ENCODE assay signal across 12 mouse cellular contexts in the genomic region with DNA sequence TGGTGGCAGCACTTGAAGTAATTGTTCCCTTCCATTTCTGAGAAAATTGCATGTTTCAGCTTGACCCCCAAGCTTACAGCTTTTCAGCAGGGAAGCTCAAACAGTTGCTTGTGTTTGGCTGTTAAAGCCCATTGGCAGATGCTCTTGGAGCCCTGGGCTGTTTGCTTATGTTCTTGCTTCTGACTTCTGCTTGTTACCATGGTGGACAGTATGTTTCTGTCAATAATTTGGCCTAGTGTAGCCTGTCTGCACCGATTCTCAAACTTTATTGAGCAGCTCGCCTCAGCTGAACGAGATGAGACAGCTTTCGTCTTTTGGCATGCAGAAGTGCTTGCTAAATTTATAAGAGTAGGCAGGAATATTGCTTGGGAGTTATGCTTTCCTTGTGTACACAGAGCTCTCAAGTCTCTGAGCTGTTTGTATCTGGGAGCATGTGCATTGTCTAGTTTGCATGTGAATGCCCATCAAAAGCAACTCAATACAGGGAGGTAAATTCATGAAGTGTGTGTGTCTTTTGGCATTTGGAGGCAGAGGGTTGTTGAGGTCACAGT.
DNase-seq lines count a peak whose midpoint lies in the region; ATAC-seq and TF ChIP-seq lines count a peak whose summit lies in the region.
"Had no signal": no experiment of that assay in that cellular context is flagged by ENCODE, and none has a peak within 500 bp of the region (broad histone marks: within the 10 kb centered on the region; RNA-seq: fewer than 3 reads in every experiment).

No protein-coding gene starts in this region.

- H3K27me3 ChIP-seq in forebrain, embryonic 10.5 days (ENCODE audit: poor library complexity, severe bottlenecking), result no peaks in the 10 kb centered on the region
- no peaks in the 10 kb centered on the region for H3K27me3 ChIP-seq in midbrain, postnatal 0 days (ENCODE audit: insufficient read depth, low read length)

- peak overlapping the region; percentile 89 for H3K27ac ChIP-seq in forebrain, embryonic 10.5 days
- H3K27ac ChIP-seq in midbrain, postnatal 0 days (ENCODE audit: low read depth, low read length), result 0 out of 2 replicates have a peak overlapping the region, but pooled peaks have one; percentile 21

- peaks cover 16% of the 10 kb centered on the region for H3K36me3 ChIP-seq in forebrain, embryonic 10.5 days (replicated peaks)
- no peaks in the 10 kb centered on the region for H3K36me3 ChIP-seq in midbrain, postnatal 0 days (ENCODE audit: insufficient read depth, low read length)

- H3K4me2 ChIP-seq in midbrain, postnatal 0 days (ENCODE audit: low read depth, low read length, poor library complexity, severe bottlenecking), result no peak overlapping the region
- H3K4me2 ChIP-seq: lung, embryonic 14.5 days had no signal

- H3K9me3 ChIP-seq in forebrain, embryonic 10.5 days, result no peaks in the 10 kb centered on the region
- H3K9me3 ChIP-seq in midbrain, postnatal 0 days (ENCODE audit: low read length), result no peaks in the 10 kb centered on the region

- WGBS in forebrain, embryonic 10.5 days, result 66% methylated on average over 4 of the region's 4 CpGs
- WGBS in midbrain, postnatal 0 days, result 32% methylated on average over 4 of the region's 4 CpGs

- TF ChIP-seq CTCF in midbrain, postnatal 0 days (IDR thresholded peaks at IDR 0.05), result no peak

- peak; percentile 19 to 41 for DNase-seq in left cerebral cortex, postnatal 14 days (ENCODE audit: low spot score in 2 of 2)
- DNase-seq in left cerebral cortex, postnatal 4 days, result no peak
- no peak for DNase-seq in forebrain, embryonic 10.5 days (ENCODE audit: extremely low spot score, low spot score)
- DNase-seq in layer of hippocampus, adult 8-10 months (ENCODE audit: low spot score in 2 of 2), result peak; percentile 14 to 26
- DNase-seq in midbrain, postnatal 0 days (ENCODE audit: low spot score), result peak; percentile 58
- no peak for DNase-seq in testis, postnatal 10 days (ENCODE audit: low spot score)
- DNase-seq in thymus, postnatal 14 days, result no peak
- DNase-seq in frontal cortex, postnatal 10 days (ENCODE audit: low spot score in 2 of 2), result no peak
- DNase-seq: cerebellum, adult 8-10 months; kidney, postnatal 4 days; lung, embryonic 14.5 days had no signal

- H3K4me3 ChIP-seq in forebrain, embryonic 10.5 days, result peak overlapping the region; percentile 38
- H3K4me3 ChIP-seq in midbrain, postnatal 0 days (ENCODE audit: low read depth, low read length), result no peak overlapping the region
- H3K4me3 ChIP-seq: myocyte had no signal

- intact Hi-C loops in left cerebral cortex, postnatal 14 days (cut with DNase I), result no loop called here
- intact Hi-C loops in left cerebral cortex, postnatal 4 days (cut with DNase I), result no loop called here

- no peak overlapping the region for H3K9ac ChIP-seq in midbrain, postnatal 0 days (replicated peaks; ENCODE audit: low read length, poor library complexity, severe bottlenecking)
- H3K9ac ChIP-seq: lung, embryonic 14.5 days had no signal

- ATAC-seq in midbrain, postnatal 0 days (ENCODE audit: low FRiP score), result no peak

- peaks cover 100% of the 10 kb centered on the region for H3K4me1 ChIP-seq in forebrain, embryonic 10.5 days
- peaks cover 19% of the 10 kb centered on the region; the same call in 1 of the 2 replicates for H3K4me1 ChIP-seq in midbrain, postnatal 0 days (ENCODE audit: insufficient read depth, low read length)

Comparison
In these comparisons a context has a peak if more than half of its experiments do, and no peak if none do; other contexts are left out.
1. DNase-seq: peak in left cerebral cortex, postnatal 14 days (2 of 2), layer of hippocampus, adult 8-10 months (2 of 2) and midbrain, postnatal 0 days (single experiment); none in left cerebral cortex, postnatal 4 days (single experiment), forebrain, embryonic 10.5 days (single experiment), testis, postnatal 10 days (single experiment), thymus, postnatal 14 days (single experiment) and frontal cortex, postnatal 10 days (0 of 2).